Mouse (Mus musculus): Measurements from ENCODE around the gene Rspo1. TPM values are rescaled to one million over a fixed set of nuclear protein-coding genes. Genes with fewer than 3 reads are reported as not detected.
"Not testable (repeated sequence)": the region's sequence is repeated elsewhere in the genome, so short reads cannot be mapped to it uniquely, and the experiment has no call there.

The Rspo1 gene
- 40.0 and 46.8 TPM in 2 replicates for polyA plus RNA-seq (2016; fragmentation: Nextera tagmentation; extraction: Ambion mirVana)

- Histone ChIP-seq H3K9me3 (no peaks in the 10 kb centered on the region), H3K4me3 (peak within 1 kb of the TSS; percentile 64), H3K36me3 (replicated peaks) (peaks cover under 1% of the 10 kb centered on the region), H3K4me1 (peaks cover 84% of the 10 kb centered on the region), H3K27me3 (ENCODE audit: poor library complexity, severe bottlenecking) (peaks cover 100% of the 10 kb centered on the region), H3K27ac (peak within 1 kb of the TSS; percentile 88)
- DNase-seq (ENCODE audit: extremely low spot score, low spot score) = peak; percentile 47
- 1% methylated on average over 60 of the region's 62 CpGs for WGBS
These were observed at the start of gene Rspo1 for GRCm38 (mm10) chr4:124985671-124986602. Gene Rspo1 (plus strand): TSS chr4:124986430.

- Histone ChIP-seq H3K4me1 (peaks cover 29% of the 10 kb centered on the region), H3K9me3 (no peaks in the 10 kb centered on the region), H3K27me3 (ENCODE audit: poor library complexity, severe bottlenecking) (no peaks in the 10 kb centered on the region), H3K4me3 (peak within 1 kb of the TSS; percentile 93), H3K36me3 (replicated peaks) (peaks cover 42% of the 10 kb centered on the region), H3K27ac (peak within 1 kb of the TSS; percentile 94)
- peak; percentile 93 for DNase-seq (ENCODE audit: extremely low spot score, low spot score)
- WGBS = under 1% methylated on average over 52 of the region's 52 CpGs
These were observed 49.4 kb upstream of the Rspo1 start, which contains the start of gene 9930104L06Rik for GRCm38 (mm10) chr4:124936613-124937471. Gene 9930104L06Rik (plus strand): TSS chr4:124937048.

GRCm38 (mm10) chr4:124939211-124939610, 47.0 kb upstream of the Rspo1 start, which contains the start of gene Cdca8:
Gene Cdca8 (minus strand): TSS chr4:124939311.
- not testable (repeated sequence) for H3K4me3 ChIP-seq; DNase-seq (ENCODE audit: extremely low spot score, low spot score); H3K27me3 ChIP-seq (ENCODE audit: poor library complexity, severe bottlenecking); H3K9me3 ChIP-seq; H3K27ac ChIP-seq
- H3K4me1 ChIP-seq = peaks cover 29% of the 10 kb centered on the region
- WGBS = 98% methylated on average over 4 of the region's 4 CpGs
- peaks cover 56% of the 10 kb centered on the region for H3K36me3 ChIP-seq (replicated peaks)

- no peak overlapping the region for H3K27ac ChIP-seq
- no peak overlapping the region; the same call in 1 of the 2 replicates for H3K4me3 ChIP-seq
- DNase-seq (ENCODE audit: extremely low spot score, low spot score) = peak; percentile 81
- no peaks in the 10 kb centered on the region for H3K9me3 ChIP-seq
- no peaks in the 10 kb centered on the region for H3K27me3 ChIP-seq (ENCODE audit: poor library complexity, severe bottlenecking)
- H3K36me3 ChIP-seq (replicated peaks) = peaks cover 52% of the 10 kb centered on the region
- peaks cover 16% of the 10 kb centered on the region for H3K4me1 ChIP-seq
- WGBS = 12% methylated on average over 4 of the region's 4 CpGs
These were observed 43.2 kb upstream of the Rspo1 start for GRCm38 (mm10) chr4:124943022-124943421.

- Histone ChIP-seq H3K27me3 (ENCODE audit: poor library complexity, severe bottlenecking) (no peaks in the 10 kb centered on the region), H3K36me3 (replicated peaks) (peaks cover 45% of the 10 kb centered on the region), H3K27ac (no peak overlapping the region), H3K9me3 (no peaks in the 10 kb centered on the region), H3K4me1 (peaks cover 12% of the 10 kb centered on the region), H3K4me3 (no peak overlapping the region)
- DNase-seq (ENCODE audit: extremely low spot score, low spot score) = no peak
- WGBS = 75% methylated on average over 5 of the region's 5 CpGs
These were observed 42.4 kb upstream of the Rspo1 start for GRCm38 (mm10) chr4:124943781-124944180.

GRCm38 (mm10) chr4:124944961-124945360, 41.3 kb upstream of the Rspo1 start:
- no peaks in the 10 kb centered on the region for H3K27me3 ChIP-seq (ENCODE audit: poor library complexity, severe bottlenecking)
- H3K4me3 ChIP-seq = no peak overlapping the region
- 65% methylated on average over 2 of the region's 2 CpGs for WGBS
- no peaks in the 10 kb centered on the region for H3K9me3 ChIP-seq
- DNase-seq (ENCODE audit: extremely low spot score, low spot score) = no peak
- peaks cover 33% of the 10 kb centered on the region for H3K36me3 ChIP-seq (replicated peaks)
- 0 out of 2 replicates have a peak overlapping the region, but pooled peaks have one; percentile 20 for H3K27ac ChIP-seq
- H3K4me1 ChIP-seq = peaks cover 12% of the 10 kb centered on the region

GRCm38 (mm10) chr4:124949488-124949887, 36.7 kb upstream of the Rspo1 start:
- no peak for DNase-seq (ENCODE audit: extremely low spot score, low spot score)
- Histone ChIP-seq H3K36me3 (replicated peaks) (0 out of 2 replicates have a peak, but pooled peaks cover 2% of the 10 kb centered on the region), H3K27ac (0 out of 2 replicates have a peak overlapping the region, but pooled peaks have one; percentile 15), H3K4me1 (peaks cover 12% of the 10 kb centered on the region), H3K27me3 (ENCODE audit: poor library complexity, severe bottlenecking) (0 out of 2 replicates have a peak, but pooled peaks cover 3% of the 10 kb centered on the region), H3K9me3 (no peaks in the 10 kb centered on the region), H3K4me3 (no peak overlapping the region)
- WGBS = 89% methylated on average over 3 of the region's 3 CpGs

- H3K9me3 ChIP-seq = no peaks in the 10 kb centered on the region
- 0 out of 2 replicates have a peak, but pooled peaks cover 2% of the 10 kb centered on the region for H3K36me3 ChIP-seq (replicated peaks)
- no peak overlapping the region for H3K4me3 ChIP-seq
- no peak for DNase-seq (ENCODE audit: extremely low spot score, low spot score)
- 0 out of 2 replicates have a peak, but pooled peaks cover 3% of the 10 kb centered on the region for H3K27me3 ChIP-seq (ENCODE audit: poor library complexity, severe bottlenecking)
- peaks cover 12% of the 10 kb centered on the region for H3K4me1 ChIP-seq
- WGBS = 89% methylated on average over 21 of the region's 21 CpGs
- H3K27ac ChIP-seq = peak overlapping the region; percentile 37; the same call in 1 of the 2 replicates
These were observed 35.8 kb upstream of the Rspo1 start for GRCm38 (mm10) chr4:124950181-124951035.

GRCm38 (mm10) chr4:124951036-124951433, 35.2 kb upstream of the Rspo1 start:
- H3K36me3 ChIP-seq (replicated peaks) = 0 out of 2 replicates have a peak, but pooled peaks cover under 1% of the 10 kb centered on the region
- H3K4me3 ChIP-seq = no peak overlapping the region
- 0 out of 2 replicates have a peak, but pooled peaks cover 3% of the 10 kb centered on the region for H3K27me3 ChIP-seq (ENCODE audit: poor library complexity, severe bottlenecking)
- no peaks in the 10 kb centered on the region for H3K9me3 ChIP-seq
- H3K27ac ChIP-seq = no peak overlapping the region
- 57% methylated on average over 10 of the region's 10 CpGs for WGBS
- H3K4me1 ChIP-seq = peaks cover 12% of the 10 kb centered on the region
- DNase-seq (ENCODE audit: extremely low spot score, low spot score) = no peak

- H3K27ac ChIP-seq = 0 out of 2 replicates have a peak overlapping the region, but pooled peaks have one; percentile 20
- no peaks in the 10 kb centered on the region for H3K36me3 ChIP-seq (replicated peaks)
- no peaks in the 10 kb centered on the region for H3K9me3 ChIP-seq
- no peak for DNase-seq (ENCODE audit: extremely low spot score, low spot score)
- H3K27me3 ChIP-seq (ENCODE audit: poor library complexity, severe bottlenecking) = 0 out of 2 replicates have a peak, but pooled peaks cover 3% of the 10 kb centered on the region
- H3K4me1 ChIP-seq = peaks cover 5% of the 10 kb centered on the region
- no peak overlapping the region for H3K4me3 ChIP-seq
- 73% methylated on average over 4 of the region's 4 CpGs for WGBS
These were observed 32.7 kb upstream of the Rspo1 start for GRCm38 (mm10) chr4:124953546-124953945.

- no peak overlapping the region for H3K4me3 ChIP-seq
- WGBS = 90% methylated on average over 2 of the region's 2 CpGs
- H3K4me1 ChIP-seq = peaks cover 17% of the 10 kb centered on the region
- H3K9me3 ChIP-seq = no peaks in the 10 kb centered on the region
- H3K27me3 ChIP-seq (ENCODE audit: poor library complexity, severe bottlenecking) = 0 out of 2 replicates have a peak, but pooled peaks cover 3% of the 10 kb centered on the region
- no peaks in the 10 kb centered on the region for H3K36me3 ChIP-seq (replicated peaks)
- H3K27ac ChIP-seq = no peak overlapping the region
- DNase-seq (ENCODE audit: extremely low spot score, low spot score) = no peak
These were observed 28.9 kb upstream of the Rspo1 start for GRCm38 (mm10) chr4:124957284-124957683.

Measured in forebrain, embryonic 10.5 days (tissue).